Mouse (Mus musculus) embryonic facial prominence, embryonic 11.5 days (tissue): ENCODE data around the gene Hif3a. TPM values are rescaled to one million over a fixed set of nuclear protein-coding genes. Genes with fewer than 3 reads are reported as not detected.
"Not testable (repeated sequence)": the region's sequence is repeated elsewhere in the genome, so short reads cannot be mapped to it uniquely, and the experiment has no call there.

Experiments used
- ATAC-seq: fragments of 200-750 bp; cut with Nextera tagmentation; replicated peaks from 2 replicates; pipeline ENCODE4 v1.8.0; 2017; ENCODE audit warnings: low read depth; ENCODE audit not compliant: insufficient number of reproducible peaks, low FRiP score, low TSS enrichment
- DNase-seq: peaks from one replicate; pipeline ENCODE4 v3.0.0-alpha.2; 2015; ENCODE audit warnings: low spot score
- H3K27ac ChIP-seq: fragments of 300-500 bp; sonication (generic); replicated peaks from 2 replicates; pipeline ENCODE4 v1.5.1; 2014; ENCODE audit warnings: mild to moderate bottlenecking, low read depth, low read length, control low read depth
- H3K27me3 ChIP-seq: fragments of 300-500 bp; sonication (generic); 2 replicates; pipeline ENCODE4 v1.6.1; 2014; ENCODE audit warnings: mild to moderate bottlenecking, low read length, moderate library complexity, mixed read lengths; ENCODE audit not compliant: control insufficient read depth, insufficient read depth
- H3K36me3 ChIP-seq: fragments of 300-500 bp; sonication (generic); replicated peaks from 2 replicates; pipeline ENCODE4 v1.6.1; 2014; ENCODE audit warnings: low read depth, mild to moderate bottlenecking, low read length, moderate library complexity, mixed read lengths; ENCODE audit not compliant: control insufficient read depth, insufficient read depth
- H3K4me1 ChIP-seq: fragments of 300-500 bp; sonication (generic); 2 replicates; pipeline ENCODE4 v1.6.1; 2014; ENCODE audit warnings: low read length, mixed read lengths; ENCODE audit not compliant: control insufficient read depth, insufficient read depth
- H3K4me2 ChIP-seq: fragments of 300-500 bp; sonication (generic); 2 replicates; pipeline ENCODE4 v1.6.1; 2014; ENCODE audit warnings: low read depth, mild to moderate bottlenecking, control low read depth, low read length, moderate library complexity
- H3K4me3 ChIP-seq: fragments of 300-500 bp; sonication (generic); 2 replicates; pipeline ENCODE4 v1.5.1; 2014; ENCODE audit warnings: low read depth, low read length, control low read depth
- H3K9ac ChIP-seq: fragments of 300-500 bp; sonication (generic); replicated peaks from 2 replicates; pipeline ENCODE4 v1.6.1; 2014; ENCODE audit warnings: mild to moderate bottlenecking, control low read depth, low read length
- H3K9me3 ChIP-seq: fragments of 300-500 bp; sonication (generic); replicated peaks from 2 replicates; pipeline ENCODE4 v1.6.1; 2016; ENCODE audit warnings: mild to moderate bottlenecking, low read length, inconsistent platforms, mixed read lengths; ENCODE audit not compliant: control insufficient read depth
- WGBS: fragments of 180-500 bp; shearing (Covaris S2); extraction: QIAGEN DNeasy Blood & Tissue Kit; methylation state at CpG from one replicate; pipeline ENCODE4 v1.1.7; 2014; 5-methylcytosine and 5-hydroxymethylcytosine counted together
- polyA plus RNA-seq: library from polyadenylated mRNA; unstranded; fragments of >200 nt; fragmentation: Nextera tagmentation; extraction: Ambion mirVana; gene quantifications from 2 replicates; pipeline ENCODE4 v1.2.1, GENCODE M21; 2014

Gene Hif3a
- polyA plus RNA-seq, 1 experiment from 2014 or later = 6.7 TPM

- peak; percentile 78 for DNase-seq
- Histone ChIP-seq H3K4me2 (no peak within 1 kb of the TSS), H3K27ac (no peak within 1 kb of the TSS), H3K4me3 (no peak within 1 kb of the TSS), H3K9ac (no peak within 1 kb of the TSS), H3K36me3 (no peaks in the 10 kb centered on the region), H3K4me1 (no peaks in the 10 kb centered on the region), H3K27me3 (no peaks in the 10 kb centered on the region), H3K9me3 (no peaks in the 10 kb centered on the region)
- ATAC-seq = 0 out of 2 replicates have a peak, but pooled peaks have one; percentile 52
- 68% methylated on average over 23 of the region's 23 CpGs for WGBS
Observed at GRCm38 (mm10) chr7:17073904-17074615, 11.8 kb upstream of the Hif3a start, which contains the start of gene Psg16. Gene Psg16 (plus strand): TSS chr7:17074040.

GRCm38 (mm10) chr7:17073513-17073903 is 11.3 kb upstream of the Hif3a start:
- no peaks in the 10 kb centered on the region for H3K36me3 ChIP-seq
- WGBS = 60% methylated on average over 5 of the region's 5 CpGs
- H3K27ac ChIP-seq = no peak overlapping the region
- ATAC-seq (no peak), DNase-seq (no peak)
- H3K9me3 ChIP-seq = no peaks in the 10 kb centered on the region
- no peak overlapping the region for H3K4me2 ChIP-seq
- H3K27me3 ChIP-seq = no peaks in the 10 kb centered on the region
- no peak overlapping the region for H3K4me3 ChIP-seq
- no peaks in the 10 kb centered on the region for H3K4me1 ChIP-seq
- H3K9ac ChIP-seq = no peak overlapping the region

- not testable (repeated sequence) for H3K9me3 ChIP-seq, H3K4me2 ChIP-seq, H3K27me3 ChIP-seq, H3K27ac ChIP-seq, H3K4me3 ChIP-seq, H3K9ac ChIP-seq, ATAC-seq, H3K4me1 ChIP-seq, DNase-seq, H3K36me3 ChIP-seq
- 73% methylated on average over 5 of the region's 5 CpGs for WGBS
Observed at GRCm38 (mm10) chr7:17067651-17068050, 5.4 kb upstream of the Hif3a start.

GRCm38 (mm10) chr7:17067000-17067399 is 4.8 kb upstream of the Hif3a start:
- ATAC-seq (no peak), DNase-seq (no peak)
- H3K4me1 ChIP-seq = no peaks in the 10 kb centered on the region
- no peak overlapping the region for H3K9ac ChIP-seq
- H3K4me3 ChIP-seq = no peak overlapping the region
- no peaks in the 10 kb centered on the region for H3K36me3 ChIP-seq
- no peaks in the 10 kb centered on the region for H3K9me3 ChIP-seq
- no peaks in the 10 kb centered on the region for H3K27me3 ChIP-seq
- H3K4me2 ChIP-seq = no peak overlapping the region
- H3K27ac ChIP-seq = no peak overlapping the region

GRCm38 (mm10) chr7:17066412-17066811 is 4.2 kb upstream of the Hif3a start:
- WGBS = 11% methylated on average over 2 of the region's 2 CpGs
- Histone ChIP-seq H3K27ac (no peak overlapping the region), H3K4me3 (no peak overlapping the region), H3K4me1 (no peaks in the 10 kb centered on the region), H3K9me3 (no peaks in the 10 kb centered on the region), H3K36me3 (no peaks in the 10 kb centered on the region), H3K27me3 (no peaks in the 10 kb centered on the region), H3K4me2 (no peak overlapping the region), H3K9ac (no peak overlapping the region)
- DNase-seq (peak; percentile 89), ATAC-seq (no peak)

DNA sequence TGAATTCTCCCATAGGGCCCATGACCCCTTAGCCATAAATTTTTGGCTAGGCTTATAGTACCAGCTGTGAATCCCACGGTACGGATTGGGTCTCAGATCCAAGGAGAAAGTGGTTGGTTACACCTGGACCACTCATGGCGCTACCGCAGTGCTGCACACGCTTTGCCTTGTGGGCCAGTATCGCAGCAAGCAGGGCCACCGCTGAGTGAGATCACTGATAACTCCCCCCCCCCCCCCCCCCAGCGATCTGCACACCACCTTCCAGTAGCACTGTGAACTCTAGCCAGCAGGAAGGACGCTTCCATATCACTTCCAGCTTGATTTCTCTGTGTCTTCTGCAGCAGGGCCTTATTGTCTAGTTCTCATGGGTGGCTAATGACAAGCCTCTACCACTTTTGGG is 3.4 kb upstream of the Hif3a start:
- WGBS = 77% methylated on average over 9 of the region's 9 CpGs
- ATAC-seq (no peak), DNase-seq (no peak)
- H3K27me3 ChIP-seq = no peaks in the 10 kb centered on the region
- no peaks in the 10 kb centered on the region for H3K9me3 ChIP-seq
- no peak overlapping the region for H3K4me2 ChIP-seq
- no peak overlapping the region for H3K4me3 ChIP-seq
- no peaks in the 10 kb centered on the region for H3K4me1 ChIP-seq
- H3K9ac ChIP-seq = no peak overlapping the region
- H3K36me3 ChIP-seq = no peaks in the 10 kb centered on the region
- no peak overlapping the region for H3K27ac ChIP-seq

DNA sequence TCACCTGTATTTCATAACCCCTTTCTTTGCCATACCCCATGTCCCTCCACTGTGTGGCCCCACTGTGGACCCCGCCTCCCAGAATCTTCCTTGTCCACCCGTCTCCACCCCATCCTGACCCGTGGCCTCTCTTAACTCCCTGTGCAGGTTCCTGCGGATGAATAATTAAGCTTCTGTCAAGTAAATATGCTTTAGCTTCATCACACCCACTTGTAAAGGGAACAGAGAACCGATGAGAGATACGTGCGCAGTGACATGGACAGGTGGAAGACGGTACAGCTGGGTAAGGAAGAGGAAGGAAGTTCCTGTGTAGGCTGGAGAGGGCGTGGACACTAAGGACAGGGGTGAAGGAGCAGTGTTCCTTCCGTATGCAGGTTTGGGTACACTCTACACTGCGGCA is 618 bp upstream of the Hif3a start:
- Histone ChIP-seq H3K9me3 (no peaks in the 10 kb centered on the region), H3K4me2 (peak overlapping the region; percentile 68), H3K4me3 (peak overlapping the region; percentile 47), H3K36me3 (no peaks in the 10 kb centered on the region), H3K27me3 (no peaks in the 10 kb centered on the region), H3K4me1 (peaks cover 6% of the 10 kb centered on the region), H3K27ac (no peak overlapping the region), H3K9ac (no peak overlapping the region; the same call in 1 of the 2 replicates)
- 18% methylated on average over 11 of the region's 11 CpGs for WGBS
- ATAC-seq (peak; percentile 16; the same call in 1 of the 2 replicates), DNase-seq (no peak)

DNA sequence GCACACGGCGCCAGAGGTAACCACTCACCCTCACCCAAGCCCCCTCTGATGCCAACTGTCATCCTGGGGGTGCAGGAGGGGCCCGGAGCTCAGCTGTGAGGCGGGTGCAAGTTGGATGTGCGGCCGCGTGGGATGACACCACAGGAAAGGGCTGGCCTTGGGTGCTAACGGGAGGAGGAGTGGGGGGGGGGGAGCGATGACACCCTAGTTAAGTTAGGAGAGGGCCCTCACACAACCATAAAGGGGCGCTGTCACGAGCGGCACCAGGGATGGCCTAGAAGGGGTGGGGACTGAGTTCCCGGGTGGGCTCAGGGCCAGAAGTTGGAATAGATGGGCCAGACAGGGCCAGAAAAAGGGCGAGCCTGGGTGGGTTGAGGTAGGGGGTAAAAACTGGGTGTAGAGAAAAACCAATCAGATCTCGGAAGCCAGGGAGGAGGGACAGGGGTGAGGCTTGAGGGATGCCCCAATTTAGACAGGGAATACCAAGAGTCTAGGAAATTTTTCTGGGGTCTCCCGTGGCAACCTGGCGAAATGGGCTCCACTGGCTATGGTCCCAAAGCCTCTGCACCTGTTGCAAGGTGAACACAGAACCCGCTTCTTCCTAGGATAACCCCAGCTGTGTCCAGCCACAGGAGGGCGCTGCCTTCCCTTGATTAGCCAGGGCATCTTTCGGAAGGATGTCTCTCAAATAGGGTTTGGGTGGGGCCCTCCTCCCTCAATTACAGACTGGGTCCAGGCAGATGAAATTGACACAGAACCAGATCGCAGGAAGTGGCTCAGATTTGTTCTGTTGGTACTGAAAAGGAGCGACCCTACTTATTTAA is 1.2 kb downstream of the Hif3a start:
- Histone ChIP-seq H3K4me1 (peaks cover 14% of the 10 kb centered on the region), H3K4me2 (no peak overlapping the region), H3K9ac (no peak overlapping the region), H3K27ac (no peak overlapping the region), H3K4me3 (no peak overlapping the region), H3K9me3 (no peaks in the 10 kb centered on the region; the same call in 1 of the 2 replicates), H3K36me3 (no peaks in the 10 kb centered on the region), H3K27me3 (no peaks in the 10 kb centered on the region)
- no peak for DNase-seq
- no peak for ATAC-seq
- 77% methylated on average over 22 of the region's 22 CpGs for WGBS
